Mouse (Mus musculus) stomach, embryonic 15.5 days (tissue): Measurements from ENCODE around the gene Phf23. TPM values are rescaled to one million over a fixed set of nuclear protein-coding genes. Genes with fewer than 3 reads are reported as not detected.
A peak's percentile ranks its signal among the peaks of the same experiment; 100 is the strongest.

ENCODE experiments used
- ATAC-seq: fragments of 200-750 bp; cut with Nextera tagmentation; 2 replicates; pipeline ENCODE4 v1.8.0; 2017; ENCODE audit warnings: low read depth, moderate number of reproducible peaks, moderate TSS enrichment; ENCODE audit not compliant: insufficient read depth, low FRiP score
- H3K27ac ChIP-seq: fragments of 300-500 bp; sonication (generic); 2 replicates; pipeline ENCODE4 v1.5.1; 2015; ENCODE audit warnings: mild to moderate bottlenecking, inconsistent platforms
- H3K27me3 ChIP-seq: fragments of 300-500 bp; sonication (generic); replicated peaks from 2 replicates; pipeline ENCODE4 v1.6.1; 2015; ENCODE audit warnings: inconsistent platforms
- H3K36me3 ChIP-seq: fragments of 300-500 bp; sonication (generic); 2 replicates; pipeline ENCODE4 v1.6.1; 2015; ENCODE audit warnings: inconsistent platforms
- H3K4me1 ChIP-seq: fragments of 300-500 bp; sonication (generic); 2 replicates; pipeline ENCODE4 v1.6.1; 2015; ENCODE audit warnings: inconsistent platforms
- H3K4me2 ChIP-seq: fragments of 300-500 bp; sonication (generic); 2 replicates; pipeline ENCODE4 v1.6.1; 2015; ENCODE audit warnings: mild to moderate bottlenecking, inconsistent platforms
- H3K4me3 ChIP-seq: fragments of 300-500 bp; sonication (generic); replicated peaks from 2 replicates; pipeline ENCODE4 v1.5.1; 2015; ENCODE audit warnings: inconsistent platforms
- H3K9ac ChIP-seq: fragments of 300-500 bp; sonication (generic); 2 replicates; pipeline ENCODE4 v1.6.1; 2015; ENCODE audit warnings: inconsistent platforms
- H3K9me3 ChIP-seq: fragments of 300-500 bp; sonication (generic); 2 replicates; pipeline ENCODE4 v1.6.1; 2016; ENCODE audit warnings: inconsistent platforms
- WGBS: fragments of 180-500 bp; shearing (Covaris S2); methylation state at CpG from one replicate; pipeline ENCODE4 v1.1.7; 2015; 5-methylcytosine and 5-hydroxymethylcytosine counted together
- polyA plus RNA-seq: library from polyadenylated mRNA; unstranded; fragments of >200 nt; fragmentation: Nextera tagmentation; extraction: Ambion mirVana; gene quantifications from 2 replicates; pipeline ENCODE4 v1.2.1, GENCODE M21; 2015

The Phf23 gene
- polyA plus RNA-seq, 1 experiment from 2014 or later, result 59.4 TPM

DNA sequence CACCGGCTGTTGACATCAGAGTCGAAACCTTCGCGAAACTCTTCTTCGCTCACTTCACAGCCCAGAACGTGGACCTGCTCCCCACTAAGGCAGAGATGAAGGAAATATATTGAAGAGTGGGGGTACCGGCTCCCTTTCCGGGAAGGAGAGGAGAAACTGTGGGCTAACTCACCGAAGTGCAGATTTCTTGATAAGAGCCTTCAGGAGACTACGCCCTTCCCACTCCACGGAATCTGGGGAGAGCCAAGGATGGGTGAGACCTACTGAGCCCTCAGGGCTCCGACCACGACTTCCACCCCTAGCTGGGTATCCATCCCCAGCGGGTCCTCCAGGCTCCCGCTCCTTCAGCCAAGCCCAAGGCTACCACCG, 15.8 kb upstream of the Phf23 start:
- Histone ChIP-seq H3K9ac (peak overlapping the region; percentile 51), H3K4me1 (peaks cover 15% of the 10 kb centered on the region)

DNA sequence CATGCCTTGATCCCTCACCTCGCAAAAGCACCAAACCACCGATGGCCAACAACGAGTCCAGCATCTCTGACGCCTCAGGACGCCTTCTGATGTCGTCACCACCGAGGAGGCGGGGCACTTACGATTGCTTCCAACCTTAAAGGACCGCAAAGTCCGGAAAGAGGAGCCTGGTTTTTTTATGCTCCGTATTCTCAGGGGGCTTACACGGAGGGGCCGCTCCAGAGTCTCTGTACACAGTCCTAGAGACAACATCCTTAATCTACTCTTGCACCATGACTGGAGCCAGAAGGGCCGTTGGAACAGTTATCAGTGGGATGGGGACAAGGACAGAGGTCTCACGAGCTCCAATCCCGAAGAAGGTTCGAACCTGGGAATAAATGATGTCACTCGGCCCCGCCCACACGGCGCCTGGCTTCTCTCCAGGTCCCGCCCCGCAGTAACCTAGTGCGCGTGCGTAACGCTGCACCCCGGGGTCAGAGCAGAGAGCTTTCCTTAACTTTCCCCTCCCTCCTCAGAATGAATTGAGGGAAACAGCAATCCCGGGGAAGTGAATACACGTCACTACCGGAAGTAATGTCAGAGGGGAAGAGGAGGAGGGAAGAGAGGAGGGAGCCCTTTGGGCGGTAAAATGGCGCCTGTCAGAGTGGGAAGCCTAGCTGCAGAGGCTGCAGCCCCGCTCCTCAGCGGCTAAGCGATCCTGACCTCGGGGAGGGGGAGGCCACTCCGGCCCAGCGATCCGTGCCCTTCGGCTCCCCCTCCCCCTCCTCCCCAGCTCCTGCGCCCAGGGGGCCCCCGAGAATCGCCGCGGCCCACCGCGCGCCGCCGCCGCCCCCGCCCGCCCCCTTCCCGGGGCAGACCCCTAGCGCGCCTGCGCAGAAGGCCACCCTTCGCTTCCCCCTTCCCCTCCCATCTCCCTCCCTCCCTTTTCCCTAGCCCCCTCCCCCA, 15.1 kb upstream of the Phf23 start:
- ATAC-seq, result peak; percentile 95
- Histone ChIP-seq H3K9ac (peak overlapping the region; percentile 68), H3K4me3 (peak overlapping the region; percentile 98), H3K9me3 (no peaks in the 10 kb centered on the region), H3K27ac (peak overlapping the region; percentile 100), H3K4me2 (peak overlapping the region; percentile 74), H3K36me3 (peaks cover 21% of the 10 kb centered on the region), H3K27me3 (no peaks in the 10 kb centered on the region), H3K4me1 (peaks cover 15% of the 10 kb centered on the region)
- under 1% methylated on average over 44 of the region's 60 CpGs for WGBS

More for the DNA sequence above, 15.8 kb upstream of the Phf23 start:
- ATAC-seq, result no peak
- Histone ChIP-seq H3K4me3 (peak overlapping the region; percentile 98), H3K27me3 (no peaks in the 10 kb centered on the region), H3K9me3 (no peaks in the 10 kb centered on the region), H3K27ac (peak overlapping the region; percentile 100), H3K36me3 (peaks cover 22% of the 10 kb centered on the region), H3K4me2 (peak overlapping the region; percentile 74)
- under 1% methylated on average over 16 of the region's 16 CpGs for WGBS

DNA sequence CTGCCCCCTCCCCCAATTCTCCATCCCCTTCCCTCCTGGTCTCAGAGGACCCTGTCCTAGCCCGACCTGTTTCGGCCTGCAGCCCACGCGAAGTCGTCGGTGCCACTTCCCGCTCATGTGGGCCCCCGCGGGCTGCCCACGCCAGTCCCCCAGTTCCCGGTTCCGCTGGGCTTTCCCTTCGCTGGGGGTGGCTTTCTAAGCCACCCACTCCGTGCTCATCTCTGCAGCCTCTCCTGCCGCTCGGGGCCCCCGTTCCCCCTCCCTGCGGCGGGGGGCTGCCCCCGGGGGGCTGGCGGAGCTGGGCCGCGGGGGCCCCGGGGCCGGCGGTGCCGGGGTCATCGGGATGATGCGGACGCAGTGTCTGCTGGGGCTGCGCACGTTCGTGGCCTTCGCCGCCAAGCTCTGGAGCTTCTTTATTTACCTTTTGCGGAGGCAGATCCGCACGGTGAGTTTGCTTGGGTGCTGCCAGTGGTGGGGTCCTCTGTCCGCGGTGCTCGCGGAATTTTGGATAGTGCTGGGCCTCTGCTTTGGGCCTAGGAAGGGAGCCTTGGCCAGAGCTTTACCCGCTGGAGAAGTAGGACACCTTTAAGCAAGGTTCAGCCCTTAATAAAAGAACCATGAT, 14.3 kb upstream of the Phf23 start, which contains the start of gene Ctdnep1:
Gene Ctdnep1 (plus strand): TSS at position 16 of the 622 bp plus-strand sequence.
- Histone ChIP-seq H3K4me2 (peak within 1 kb of the TSS; percentile 79), H3K27me3 (no peaks in the 10 kb centered on the region), H3K9ac (peak within 1 kb of the TSS; percentile 99), H3K9me3 (no peaks in the 10 kb centered on the region), H3K36me3 (peaks cover 21% of the 10 kb centered on the region), H3K4me3 (peak within 1 kb of the TSS; percentile 98), H3K4me1 (peaks cover 15% of the 10 kb centered on the region), H3K27ac (peak within 1 kb of the TSS; percentile 100)
- WGBS, result under 1% methylated on average over 36 of the region's 43 CpGs
- no peak for ATAC-seq

DNA sequence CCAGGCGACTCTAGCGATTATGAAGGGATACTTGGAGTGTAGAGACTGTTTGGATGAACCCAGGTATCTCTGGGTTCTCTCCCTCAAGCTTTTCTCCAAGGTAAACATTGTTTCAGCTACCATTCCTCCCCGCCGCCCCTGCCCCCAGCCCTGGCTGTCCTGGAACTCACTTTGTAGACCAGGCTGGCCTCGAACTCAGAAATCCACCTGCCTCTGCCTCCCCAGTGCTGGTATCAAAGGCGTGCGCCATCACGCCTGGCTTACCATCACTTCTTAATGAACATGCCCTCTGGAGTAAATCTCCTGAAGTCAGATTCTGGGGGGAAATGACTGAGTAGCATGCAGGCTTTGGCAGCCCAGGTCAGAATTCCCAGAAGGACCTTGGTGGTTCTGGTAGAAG, 13.4 kb upstream of the Phf23 start, which contains the start of gene Elp5:
Gene Elp5 (minus strand): TSS at position 293 of the 400 bp plus-strand sequence.
- H3K9ac ChIP-seq, result peak within 1 kb of the TSS; percentile 99
- peaks cover 15% of the 10 kb centered on the region for H3K4me1 ChIP-seq
- H3K9me3 ChIP-seq, result no peaks in the 10 kb centered on the region
- peaks cover 27% of the 10 kb centered on the region for H3K36me3 ChIP-seq
- H3K4me2 ChIP-seq, result peak within 1 kb of the TSS; percentile 79
- no peak for ATAC-seq
- no peaks in the 10 kb centered on the region for H3K27me3 ChIP-seq
- H3K27ac ChIP-seq, result peak within 1 kb of the TSS; percentile 100
- peak within 1 kb of the TSS; percentile 98 for H3K4me3 ChIP-seq
- 40% methylated on average over 8 of the region's 8 CpGs for WGBS

DNA sequence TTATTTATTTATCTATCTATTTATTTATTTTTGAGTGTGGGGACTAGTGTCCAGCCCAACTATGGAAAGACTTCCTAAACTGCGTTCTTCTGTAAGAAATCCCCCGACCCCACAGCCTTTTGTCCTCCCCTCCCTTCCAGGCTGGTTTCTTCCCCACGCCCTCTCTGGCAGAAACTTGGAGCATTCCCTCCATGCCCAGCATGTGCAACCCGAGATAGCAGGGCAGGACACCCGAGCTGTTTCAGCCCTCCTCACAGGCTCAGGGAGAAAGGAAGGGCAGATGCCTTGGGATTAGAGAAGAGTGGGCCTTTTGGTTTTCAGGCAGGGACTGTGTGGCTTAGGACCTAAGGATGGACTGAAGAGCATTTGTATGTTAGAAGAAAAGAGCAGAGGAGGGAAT, 12.7 kb upstream of the Phf23 start:
- Histone ChIP-seq H3K4me2 (peak overlapping the region; percentile 79; the same call in 1 of the 2 replicates), H3K27ac (no peak overlapping the region), H3K27me3 (no peaks in the 10 kb centered on the region), H3K9ac (no peak overlapping the region), H3K9me3 (no peaks in the 10 kb centered on the region), H3K36me3 (peaks cover 32% of the 10 kb centered on the region), H3K4me3 (peak overlapping the region; percentile 98), H3K4me1 (peaks cover 15% of the 10 kb centered on the region)
- WGBS, result 23% methylated on average over 5 of the region's 5 CpGs
- ATAC-seq, result no peak

DNA sequence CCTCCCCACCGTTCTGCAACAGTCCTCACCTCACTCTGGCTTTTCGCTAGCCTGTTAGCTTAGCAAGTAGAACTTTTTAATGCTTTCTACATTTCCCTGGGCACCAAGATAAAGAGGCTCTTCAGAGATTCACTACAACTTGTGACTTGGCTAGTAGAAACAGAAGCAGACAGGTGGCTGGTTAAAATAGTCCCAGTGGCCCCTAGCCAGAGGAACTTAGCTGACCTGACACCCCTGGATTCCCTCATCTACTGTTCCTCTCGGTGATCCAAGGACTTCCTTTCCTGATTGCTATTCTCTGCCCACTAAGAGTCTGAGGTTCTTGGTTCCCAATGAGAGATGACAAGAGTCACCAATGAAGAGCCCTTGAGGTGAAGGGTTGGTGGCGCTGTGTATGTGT, 12.2 kb upstream of the Phf23 start:
- H3K4me3 ChIP-seq, result no peak overlapping the region

DNA sequence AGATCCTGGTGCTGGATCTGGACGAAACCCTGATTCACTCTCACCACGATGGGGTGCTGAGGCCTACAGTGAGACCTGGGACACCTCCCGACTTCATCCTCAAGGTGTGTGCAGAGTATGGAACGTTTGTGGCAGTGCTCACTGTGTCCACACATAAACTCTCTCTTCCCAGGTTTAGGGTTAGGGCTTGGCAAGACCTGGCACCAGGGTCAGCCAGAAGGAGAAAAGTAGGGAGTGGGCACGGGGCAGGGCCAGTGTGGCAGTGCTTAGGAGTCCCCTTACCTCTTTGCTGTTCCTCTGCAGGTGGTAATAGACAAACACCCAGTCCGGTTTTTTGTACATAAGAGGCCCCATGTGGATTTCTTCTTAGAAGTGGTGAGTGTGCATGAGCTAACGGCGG, 11.1 kb upstream of the Phf23 start:
- peaks cover 15% of the 10 kb centered on the region for H3K4me1 ChIP-seq
- no peak overlapping the region for H3K4me3 ChIP-seq
- H3K36me3 ChIP-seq, result peaks cover 42% of the 10 kb centered on the region
- no peak for ATAC-seq
- no peak overlapping the region for H3K9ac ChIP-seq
- 87% methylated on average over 8 of the region's 8 CpGs for WGBS
- no peaks in the 10 kb centered on the region for H3K27me3 ChIP-seq
- H3K9me3 ChIP-seq, result no peaks in the 10 kb centered on the region
- no peak overlapping the region for H3K27ac ChIP-seq
- H3K4me2 ChIP-seq, result no peak overlapping the region

More for the DNA sequence above, 12.2 kb upstream of the Phf23 start:
- 80% methylated on average over 4 of the region's 4 CpGs for WGBS
- ATAC-seq, result no peak
- no peak overlapping the region for H3K27ac ChIP-seq
- peaks cover 15% of the 10 kb centered on the region for H3K4me1 ChIP-seq
- H3K4me2 ChIP-seq, result peak overlapping the region; percentile 79; the same call in 1 of the 2 replicates
- no peak overlapping the region for H3K9ac ChIP-seq
- H3K36me3 ChIP-seq, result peaks cover 35% of the 10 kb centered on the region
- no peaks in the 10 kb centered on the region for H3K27me3 ChIP-seq
- H3K9me3 ChIP-seq, result no peaks in the 10 kb centered on the region

DNA sequence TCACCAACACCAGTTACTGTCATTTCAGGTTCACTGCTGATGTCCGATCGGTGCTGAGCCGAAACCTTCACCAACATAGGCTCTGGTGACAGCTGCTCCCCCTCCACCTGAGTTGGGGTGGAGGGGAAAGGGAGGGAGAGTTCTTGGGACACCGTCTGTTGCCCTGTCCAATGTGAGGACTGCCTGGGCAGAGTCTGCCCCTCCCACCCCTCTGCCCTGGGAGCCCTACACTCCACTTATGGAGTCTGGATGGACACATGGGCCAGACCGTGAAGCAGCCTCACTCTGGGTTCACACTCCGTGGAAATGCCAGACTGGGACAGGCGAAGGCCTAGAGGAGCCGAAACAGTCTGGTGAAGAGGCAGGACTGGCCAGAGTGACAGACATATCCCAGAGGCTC, 5.6 kb upstream of the Phf23 start:
- Histone ChIP-seq H3K4me1 (peaks cover 8% of the 10 kb centered on the region), H3K9ac (no peak overlapping the region), H3K36me3 (peaks cover 44% of the 10 kb centered on the region), H3K27me3 (no peaks in the 10 kb centered on the region), H3K4me2 (no peak overlapping the region), H3K4me3 (no peak overlapping the region), H3K9me3 (no peaks in the 10 kb centered on the region), H3K27ac (peak overlapping the region; percentile 97)
- no peak for ATAC-seq
- WGBS, result 83% methylated on average over 8 of the region's 8 CpGs

DNA sequence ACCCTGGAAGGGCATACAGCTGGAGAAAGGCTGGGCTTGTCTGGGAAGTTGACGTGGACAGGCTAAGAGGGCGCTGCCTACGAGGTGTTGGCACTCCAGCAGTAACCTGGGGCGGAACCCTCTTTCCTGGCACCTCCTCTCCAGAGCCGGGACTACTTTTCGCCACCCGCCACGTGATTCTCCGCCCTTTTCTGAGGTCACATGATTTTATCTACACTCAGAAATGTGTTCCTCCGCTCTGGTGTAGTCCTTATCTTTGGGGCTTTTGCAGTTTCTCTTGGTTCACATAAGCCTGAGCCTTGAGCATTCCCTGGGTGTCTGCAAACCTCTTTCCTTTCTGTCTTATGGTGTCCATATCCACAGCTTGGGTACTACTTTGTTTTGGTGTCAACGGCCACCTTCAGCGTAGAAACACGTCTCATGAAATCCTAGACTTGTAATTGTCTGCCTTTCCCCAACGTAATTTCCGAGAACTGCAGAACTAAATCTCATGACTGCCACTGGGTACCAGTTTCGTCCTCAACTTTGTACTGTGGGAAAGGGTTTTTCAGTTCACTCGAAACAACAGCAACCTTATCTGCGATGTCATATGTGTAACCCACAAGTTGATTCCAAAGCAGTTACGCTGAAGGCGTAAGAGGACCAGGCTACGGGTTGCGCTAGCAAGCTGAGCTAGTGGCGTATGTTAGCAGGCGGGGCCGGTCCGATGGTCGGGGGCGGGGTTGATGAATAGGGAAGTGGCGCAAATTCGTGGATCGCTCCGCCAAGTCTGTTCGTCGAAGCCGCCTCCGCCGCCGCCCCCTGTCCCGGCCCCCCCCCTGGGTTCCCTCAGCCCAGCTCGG, 4.5 kb upstream of the Phf23 start, which contains the start of gene Gabarap:
Gene Gabarap (plus strand): TSS at position 294 of the 842 bp plus-strand sequence.
- Histone ChIP-seq H3K4me1 (peaks cover 8% of the 10 kb centered on the region), H3K27ac (peak within 1 kb of the TSS; percentile 97), H3K27me3 (no peaks in the 10 kb centered on the region), H3K4me3 (peak within 1 kb of the TSS; percentile 72), H3K36me3 (peaks cover 41% of the 10 kb centered on the region), H3K9me3 (no peaks in the 10 kb centered on the region), H3K4me2 (peak within 1 kb of the TSS; percentile 85), H3K9ac (peak within 1 kb of the TSS; percentile 84)
- ATAC-seq, result peak; percentile 68
- WGBS, result under 1% methylated on average over 39 of the region's 40 CpGs

DNA sequence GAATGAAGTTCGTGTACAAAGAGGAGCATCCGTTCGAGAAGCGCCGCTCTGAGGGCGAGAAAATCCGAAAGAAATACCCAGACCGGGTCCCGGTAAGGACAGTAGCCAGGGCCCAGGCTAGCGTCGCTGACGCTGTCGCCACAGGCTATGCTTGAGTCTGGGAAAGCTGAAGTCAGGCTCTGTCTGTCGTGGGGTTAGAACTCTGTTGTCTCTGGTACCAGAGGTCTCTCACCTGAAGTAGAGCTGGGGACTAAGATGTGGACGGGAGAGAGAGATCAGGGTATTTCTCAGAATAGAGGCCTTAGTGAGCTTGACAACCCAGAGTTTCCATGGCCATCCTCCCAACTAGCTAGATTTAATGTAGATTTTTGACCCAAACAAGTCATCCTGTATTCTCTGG, 3.9 kb upstream of the Phf23 start:
- Histone ChIP-seq H3K27ac (peak overlapping the region; percentile 97), H3K36me3 (peaks cover 35% of the 10 kb centered on the region), H3K9me3 (no peaks in the 10 kb centered on the region), H3K9ac (peak overlapping the region; percentile 84), H3K4me3 (peak overlapping the region; percentile 72), H3K27me3 (no peaks in the 10 kb centered on the region), H3K4me2 (peak overlapping the region; percentile 85), H3K4me1 (peaks cover 8% of the 10 kb centered on the region)
- WGBS, result under 1% methylated on average over 15 of the region's 15 CpGs
- ATAC-seq, result peak; percentile 4; the same call in 1 of the 2 replicates

DNA sequence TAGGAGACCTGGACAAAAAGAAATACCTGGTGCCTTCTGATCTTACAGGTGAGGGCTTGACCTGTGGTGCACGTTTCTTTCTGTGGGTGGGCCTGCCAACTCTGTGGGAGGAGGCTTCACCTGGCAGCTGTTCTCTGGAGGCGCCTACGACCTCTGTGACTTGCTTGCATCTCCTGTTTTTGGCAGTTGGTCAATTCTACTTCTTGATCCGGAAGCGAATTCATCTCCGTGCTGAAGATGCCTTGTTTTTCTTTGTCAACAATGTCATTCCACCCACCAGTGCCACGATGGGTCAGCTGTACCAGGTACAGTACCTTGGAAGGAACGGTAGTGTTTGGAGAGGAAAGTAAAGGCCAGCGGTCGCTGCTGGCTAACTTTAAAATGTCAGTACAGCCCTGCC, 3.2 kb upstream of the Phf23 start:
- Histone ChIP-seq H3K36me3 (peaks cover 29% of the 10 kb centered on the region), H3K9me3 (no peaks in the 10 kb centered on the region), H3K27ac (no peak overlapping the region), H3K4me3 (peak overlapping the region; percentile 72), H3K4me2 (peak overlapping the region; percentile 85), H3K9ac (no peak overlapping the region), H3K4me1 (peaks cover 10% of the 10 kb centered on the region), H3K27me3 (no peaks in the 10 kb centered on the region)
- WGBS, result 77% methylated on average over 10 of the region's 10 CpGs
- ATAC-seq, result no peak
